Mouse (Mus musculus) fibroblast of lung, adult 2 months (primary cell): ENCODE data around the gene Ecm2.

Experiments used
- DNase-seq: peaks from one replicate; pipeline ENCODE4 v3.0.0-alpha.2; 2011; ENCODE audit warnings: low read depth

Gene Ecm2

DNA sequence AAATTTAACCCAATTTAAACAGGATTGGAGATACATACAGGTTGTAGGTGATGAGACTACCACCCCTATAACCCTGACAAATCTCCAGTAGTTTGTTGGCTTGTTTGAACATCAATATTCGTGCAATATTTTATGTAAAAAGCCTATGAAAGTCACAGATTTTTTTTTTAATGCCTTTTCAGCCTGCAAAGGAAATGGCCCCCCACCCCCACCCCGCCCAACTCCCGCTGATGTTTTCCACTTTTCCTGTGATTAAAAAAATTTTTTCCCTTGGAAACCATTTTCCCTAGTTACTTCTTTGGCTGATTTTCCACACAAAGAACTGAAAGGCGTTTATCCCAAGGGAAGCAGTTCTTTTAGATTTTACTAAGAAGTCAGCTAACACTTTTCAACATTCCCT, at the start of gene Ecm2:
Ecm2 (plus strand) TSS at position 301 of the 400 bp plus-strand sequence.
- DNase-seq = no peak

DNA sequence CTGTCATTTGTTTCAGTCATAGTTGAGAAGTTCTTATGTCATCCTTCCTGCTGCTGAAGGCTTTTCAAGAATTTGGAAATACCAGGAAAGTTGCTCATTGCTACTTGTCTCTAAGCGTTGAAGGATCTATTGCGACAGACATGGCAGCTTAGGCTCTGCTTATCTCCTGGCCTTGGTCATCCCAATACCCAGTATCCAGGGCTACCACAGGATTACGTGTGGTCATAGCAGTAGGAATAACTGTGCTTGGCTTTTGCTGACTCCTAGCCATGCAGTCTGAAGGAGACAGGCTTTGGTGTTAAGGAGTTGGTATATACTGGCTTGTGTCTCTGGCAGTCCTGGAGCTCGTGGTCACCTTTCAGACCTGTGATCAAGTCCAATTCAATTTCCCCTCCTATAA, 44.3 kb upstream of the Ecm2 start:
- peak; percentile 67 for DNase-seq

DNA sequence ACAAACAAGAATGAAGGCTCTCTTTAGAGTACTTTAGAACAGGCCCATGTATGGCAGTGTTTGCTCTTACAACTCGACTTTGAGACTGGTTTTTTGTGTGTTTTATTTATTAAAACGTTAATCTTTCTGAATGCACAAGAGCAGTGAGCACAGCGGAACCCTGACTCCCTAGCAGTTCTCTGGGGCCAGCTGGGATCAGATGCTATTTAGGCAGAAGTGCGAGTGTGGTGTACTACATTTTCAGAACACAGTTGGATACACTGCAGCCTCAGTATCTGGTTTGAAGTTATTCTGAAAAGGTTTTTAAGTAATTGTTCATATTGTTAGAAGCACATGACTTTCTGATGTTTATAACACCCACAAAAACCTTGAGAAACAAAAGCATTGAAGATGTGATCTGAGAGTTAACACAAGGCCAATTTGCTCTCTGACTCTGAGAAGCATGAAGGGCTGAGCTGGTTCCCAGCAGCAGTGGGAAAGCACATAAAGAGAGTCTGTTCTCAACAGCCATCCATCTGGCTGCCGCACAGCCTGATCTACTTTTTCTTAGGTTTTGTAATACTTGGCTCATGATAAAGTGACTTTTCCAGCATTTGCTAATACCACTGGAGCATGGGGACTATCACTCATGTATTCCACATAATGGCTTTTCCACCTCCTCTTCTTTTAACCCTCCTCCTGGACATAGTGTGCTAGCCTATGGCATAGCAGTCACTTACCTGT, 43.8 kb upstream of the Ecm2 start:
- DNase-seq = peak; percentile 98

DNA sequence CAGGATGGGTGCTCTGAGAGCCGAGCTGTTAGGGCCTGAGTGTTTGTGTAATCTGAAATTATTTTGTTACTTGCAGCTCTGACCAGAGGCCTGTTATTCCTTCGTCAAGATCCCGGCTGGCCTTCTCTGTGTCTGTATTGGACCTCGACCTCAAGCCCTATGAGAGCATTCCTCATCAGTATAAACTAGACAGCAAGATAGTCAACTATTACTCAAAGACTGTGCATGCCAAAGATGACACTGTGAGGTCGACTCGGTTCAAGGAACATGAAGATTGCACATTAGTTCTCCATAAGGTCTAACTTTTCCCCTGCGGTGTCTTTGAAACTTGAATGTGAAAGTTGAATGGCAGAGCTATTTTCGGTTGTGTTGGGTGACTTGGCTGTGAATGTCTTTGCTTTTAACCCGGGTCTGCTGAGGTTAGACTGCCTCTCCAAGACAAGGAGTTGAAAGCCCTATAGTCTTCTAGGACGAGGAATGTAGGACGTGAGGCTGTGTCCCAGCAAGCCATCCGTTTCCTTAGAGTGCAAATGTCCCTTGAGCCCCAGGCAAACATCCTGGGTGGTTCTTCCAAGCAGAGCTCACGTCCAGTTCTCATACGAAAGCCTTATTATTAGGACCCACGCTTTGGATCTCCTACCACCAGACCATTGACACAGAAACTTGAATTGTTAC, 43.0 kb upstream of the Ecm2 start:
- DNase-seq = no peak

- no peak for DNase-seq
Observed at GRCm38 (mm10) chr13:49462921-49463320, 41.7 kb upstream of the Ecm2 start.

DNA sequence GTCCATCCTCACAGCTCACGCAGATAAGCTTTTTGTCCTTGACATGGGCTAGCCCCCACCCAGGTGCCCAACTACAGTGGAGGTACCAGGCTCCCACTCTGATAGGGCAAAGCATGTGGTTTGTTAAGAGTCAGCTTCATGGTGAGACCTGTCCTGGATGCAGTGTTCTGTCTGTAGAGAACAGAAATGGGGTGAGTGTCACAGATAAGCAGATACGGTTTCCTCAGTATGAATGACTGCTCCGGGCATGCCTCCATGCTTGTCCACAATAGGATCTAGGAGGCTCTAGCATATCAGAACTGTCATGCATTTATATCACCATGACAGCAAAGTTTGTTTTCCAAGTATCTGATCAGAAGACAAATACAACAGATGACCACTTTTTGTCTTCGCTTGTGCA, 38.7 kb upstream of the Ecm2 start:
- no peak for DNase-seq

- peak; percentile 91 for DNase-seq
Observed at GRCm38 (mm10) chr13:49466393-49467075, 38.1 kb upstream of the Ecm2 start.

- no peak for DNase-seq
Observed at GRCm38 (mm10) chr13:49467585-49467984, 37.0 kb upstream of the Ecm2 start.

DNA sequence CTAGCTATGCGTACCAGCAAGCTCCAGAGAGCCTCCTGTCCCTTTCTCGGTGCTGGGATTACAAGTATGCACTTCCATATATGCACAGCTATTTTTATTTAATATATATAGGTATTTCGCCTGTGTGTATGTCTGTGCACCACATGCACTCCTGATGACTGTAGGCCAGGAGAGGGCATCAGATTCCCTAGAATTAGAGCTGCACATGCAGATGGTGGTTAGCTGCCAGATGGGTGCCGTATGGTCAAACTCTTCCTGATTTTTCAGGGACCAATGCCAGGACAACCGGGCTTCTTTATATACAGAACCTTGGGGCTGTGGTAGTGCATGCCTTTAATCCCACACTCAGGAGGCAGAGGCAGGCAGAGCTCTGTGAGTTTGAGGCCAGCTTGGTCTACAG, 35.6 kb upstream of the Ecm2 start:
- DNase-seq = no peak

DNA sequence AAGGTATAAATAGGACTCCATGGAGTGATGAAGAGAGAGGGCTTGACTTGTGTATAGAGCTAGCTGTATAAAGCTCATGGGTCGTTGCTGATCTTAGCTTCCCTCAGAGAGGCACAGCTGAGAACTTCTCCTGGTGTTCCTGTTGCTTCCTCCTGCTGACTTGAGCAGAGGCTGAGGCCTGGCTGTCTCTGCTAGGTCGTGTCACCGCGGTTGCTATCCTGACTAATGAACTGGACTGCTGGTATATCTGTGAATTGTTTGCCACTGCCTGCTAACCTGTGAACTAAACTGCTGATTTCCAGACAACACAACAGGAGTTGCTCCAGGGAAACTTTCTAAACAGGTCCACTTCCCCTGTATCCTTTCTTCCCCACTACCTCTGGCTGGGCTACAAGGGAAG, 34.3 kb upstream of the Ecm2 start:
- DNase-seq = no peak

GRCm38 (mm10) chr13:49470806-49471205, 33.8 kb upstream of the Ecm2 start:
- no peak for DNase-seq

GRCm38 (mm10) chr13:49471981-49472675, 32.5 kb upstream of the Ecm2 start:
- DNase-seq = no peak

GRCm38 (mm10) chr13:49472676-49473005, 32.0 kb upstream of the Ecm2 start:
- no peak for DNase-seq

- DNase-seq = no peak
Observed at GRCm38 (mm10) chr13:49477887-49478286, 26.7 kb upstream of the Ecm2 start.

GRCm38 (mm10) chr13:49478851-49479374, 25.7 kb upstream of the Ecm2 start:
- DNase-seq = no peak

GRCm38 (mm10) chr13:49479399-49479798, 25.2 kb upstream of the Ecm2 start:
- no peak for DNase-seq

DNA sequence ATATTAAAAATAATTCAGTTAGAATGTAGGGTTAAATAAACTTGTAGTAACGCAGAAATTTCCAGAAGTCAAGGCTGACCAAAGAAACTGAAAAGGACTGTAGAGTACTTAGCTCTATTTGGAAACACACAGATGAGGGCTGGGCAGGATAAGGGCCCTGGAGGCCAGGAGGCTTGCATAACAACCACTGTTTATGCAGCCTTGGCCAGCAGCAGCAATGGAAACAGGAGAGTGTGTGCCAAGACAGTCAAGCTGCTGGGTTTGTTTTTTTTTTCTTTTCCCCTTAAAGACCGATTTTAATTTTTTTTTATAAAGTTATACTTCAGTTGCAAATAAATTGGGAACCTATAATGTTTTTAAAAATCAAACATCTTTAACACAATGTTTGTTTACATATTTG, 24.6 kb upstream of the Ecm2 start:
- DNase-seq = peak; percentile 89

- DNase-seq = no peak
Observed at GRCm38 (mm10) chr13:49480551-49480950, 24.1 kb upstream of the Ecm2 start.

- DNase-seq = no peak
Observed at GRCm38 (mm10) chr13:49485388-49485787, 19.2 kb upstream of the Ecm2 start.

- DNase-seq = peak; percentile 94
Observed at GRCm38 (mm10) chr13:49492376-49493368, 11.9 kb upstream of the Ecm2 start, which contains the start of gene Tes3-ps. Gene Tes3-ps, plus strand, starts transcription at chr13:49493318.

GRCm38 (mm10) chr13:49505776-49506175, 1.2 kb downstream of the Ecm2 start:
- no peak for DNase-seq
